Mouse (Mus musculus) forebrain, embryonic 12.5 days (tissue): ENCODE results near the gene Ccdc24. TPM values are rescaled to one million over a fixed set of nuclear protein-coding genes. Genes with fewer than 3 reads are reported as not detected.
A peak's percentile ranks its signal among the peaks of the same experiment; 100 is the strongest.

ENCODE experiments used
- ATAC-seq: fragments of 200-750 bp; cut with Nextera tagmentation; 2 replicates; pipeline ENCODE4 v1.8.0; 2017; ENCODE audit warnings: moderate TSS enrichment; ENCODE audit not compliant: low FRiP score
- H3K27ac ChIP-seq: fragments of 300-500 bp; sonication (generic); 2 replicates; pipeline ENCODE4 v1.5.1; 2016; ENCODE audit warnings: mild to moderate bottlenecking
- H3K27me3 ChIP-seq: fragments of 300-500 bp; sonication (generic); 2 replicates; pipeline ENCODE4 v1.6.1; 2016; ENCODE audit warnings: mild to moderate bottlenecking
- H3K36me3 ChIP-seq: fragments of 300-500 bp; sonication (generic); replicated peaks from 2 replicates; pipeline ENCODE4 v1.6.1; 2016; ENCODE audit warnings: mild to moderate bottlenecking
- H3K4me1 ChIP-seq: fragments of 300-500 bp; sonication (generic); 2 replicates; pipeline ENCODE4 v1.6.1; 2016
- H3K4me2 ChIP-seq: fragments of 300-500 bp; sonication (generic); 2 replicates; pipeline ENCODE4 v1.6.1; 2016; ENCODE audit warnings: mild to moderate bottlenecking, moderate library complexity
- H3K4me3 ChIP-seq: fragments of 300-500 bp; sonication (generic); replicated peaks from 2 replicates; pipeline ENCODE4 v1.5.1; 2016; ENCODE audit warnings: mild to moderate bottlenecking
- H3K9ac ChIP-seq: fragments of 300-500 bp; sonication (generic); 2 replicates; pipeline ENCODE4 v1.6.1; 2016; ENCODE audit warnings: mild to moderate bottlenecking
- H3K9me3 ChIP-seq: fragments of 300-500 bp; sonication (generic); 2 replicates; pipeline ENCODE4 v1.6.1; 2016
- WGBS: fragments of 180-500 bp; shearing (Covaris S2); methylation state at CpG from one replicate; pipeline ENCODE4 v1.1.7; 2016; 5-methylcytosine and 5-hydroxymethylcytosine counted together
- polyA plus RNA-seq: library from polyadenylated mRNA; unstranded; fragments of >200 nt; fragmentation: Nextera tagmentation; extraction: Ambion mirVana; gene quantifications from 2 replicates; pipeline ENCODE4 v1.2.1, GENCODE M21; 2016

Gene Ccdc24
- polyA plus RNA-seq, 1 experiment from 2014 or later, result 2.1 TPM

- peak overlapping the region; percentile 95 for H3K4me2 ChIP-seq
Observed at GRCm38 (mm10) chr4:117834845-117835530, 37.4 kb downstream of the Ccdc24 start.

DNA sequence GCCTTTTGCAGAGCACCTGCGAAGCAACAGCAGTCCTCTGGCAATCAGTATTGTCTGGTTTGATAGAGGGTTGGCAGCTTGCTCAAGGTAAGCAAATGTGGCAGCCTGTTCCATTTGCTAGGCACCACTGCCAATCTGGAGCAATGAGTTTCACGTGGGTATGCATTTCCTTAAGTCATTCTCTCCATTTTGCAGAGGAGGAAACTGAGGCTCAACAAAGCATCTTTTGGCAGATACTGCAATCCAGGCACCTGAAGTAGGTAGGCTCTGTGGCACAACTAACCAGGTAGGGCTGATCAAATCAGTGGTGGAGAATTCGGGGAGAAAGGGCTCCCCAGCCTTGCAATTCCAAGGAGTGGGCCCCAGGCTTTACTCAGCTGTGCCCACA lies 37.9 kb downstream of the Ccdc24 start, which contains the start of gene Slc6a9:
Slc6a9 (plus strand) TSS at position 50 of the 388 bp plus-strand sequence.
- Histone ChIP-seq H3K9ac (peak within 1 kb of the TSS; percentile 68), H3K36me3 (no peaks in the 10 kb centered on the region), H3K4me3 (peak within 1 kb of the TSS; percentile 80), H3K27ac (peak within 1 kb of the TSS; percentile 81), H3K4me1 (peaks cover 19% of the 10 kb centered on the region), H3K27me3 (peaks cover 23% of the 10 kb centered on the region), H3K9me3 (no peaks in the 10 kb centered on the region), H3K4me2 (peak within 1 kb of the TSS; percentile 95)
- 21% methylated on average over 3 of the region's 3 CpGs for WGBS
- ATAC-seq, result no peak

More at GRCm38 (mm10) chr4:117834845-117835530, 37.4 kb downstream of the Ccdc24 start:
- 1% methylated on average over 35 of the region's 36 CpGs for WGBS
- Histone ChIP-seq H3K36me3 (no peaks in the 10 kb centered on the region), H3K9ac (peak overlapping the region; percentile 68), H3K27me3 (peaks cover 22% of the 10 kb centered on the region), H3K4me1 (peaks cover 15% of the 10 kb centered on the region), H3K4me3 (peak overlapping the region; percentile 80), H3K27ac (peak overlapping the region; percentile 81), H3K9me3 (no peaks in the 10 kb centered on the region)
- ATAC-seq, result peak; percentile 58

- Histone ChIP-seq H3K9me3 (no peaks in the 10 kb centered on the region), H3K4me1 (peaks cover 19% of the 10 kb centered on the region), H3K9ac (no peak overlapping the region), H3K4me2 (no peak overlapping the region), H3K4me3 (no peak overlapping the region), H3K27ac (no peak overlapping the region), H3K27me3 (peaks cover 23% of the 10 kb centered on the region), H3K36me3 (no peaks in the 10 kb centered on the region)
- WGBS, result 87% methylated on average over 9 of the region's 9 CpGs
- no peak for ATAC-seq
Observed at GRCm38 (mm10) chr4:117831920-117832691, 40.3 kb downstream of the Ccdc24 start.

GRCm38 (mm10) chr4:117831499-117831898 lies 40.9 kb downstream of the Ccdc24 start:
- H3K27me3 ChIP-seq, result peaks cover 23% of the 10 kb centered on the region
- no peaks in the 10 kb centered on the region for H3K9me3 ChIP-seq
- no peaks in the 10 kb centered on the region for H3K36me3 ChIP-seq
- H3K4me2 ChIP-seq, result no peak overlapping the region
- 75% methylated on average over 2 of the region's 2 CpGs for WGBS
- H3K4me1 ChIP-seq, result peaks cover 17% of the 10 kb centered on the region
- no peak for ATAC-seq
- no peak overlapping the region for H3K4me3 ChIP-seq
- H3K9ac ChIP-seq, result no peak overlapping the region
- H3K27ac ChIP-seq, result no peak overlapping the region

DNA sequence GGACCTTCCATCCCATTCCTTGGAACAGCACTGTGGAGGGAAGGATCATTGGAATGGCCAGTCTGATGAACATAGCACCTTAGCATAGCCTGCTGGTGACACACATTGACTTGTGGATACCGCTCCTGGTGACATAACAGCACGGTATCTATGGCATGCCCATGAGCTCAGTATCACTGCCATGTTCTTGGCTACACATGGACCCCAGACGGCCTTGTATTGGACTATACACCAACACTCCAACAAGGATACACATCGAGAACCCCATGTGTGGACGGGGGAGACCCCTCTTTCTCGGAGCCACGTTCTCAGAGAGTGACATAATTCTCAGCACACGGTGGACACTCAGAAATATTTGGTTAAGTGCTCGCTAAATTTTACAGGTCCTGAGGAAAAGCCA lies 41.6 kb downstream of the Ccdc24 start:
- 93% methylated on average over 9 of the region's 9 CpGs for WGBS
- no peak for ATAC-seq
- H3K4me1 ChIP-seq, result peaks cover 17% of the 10 kb centered on the region
- peaks cover 23% of the 10 kb centered on the region for H3K27me3 ChIP-seq
- H3K4me3 ChIP-seq, result no peak overlapping the region
- H3K9ac ChIP-seq, result no peak overlapping the region
- no peaks in the 10 kb centered on the region for H3K9me3 ChIP-seq
- no peak overlapping the region for H3K27ac ChIP-seq
- no peaks in the 10 kb centered on the region for H3K36me3 ChIP-seq
- no peak overlapping the region for H3K4me2 ChIP-seq

DNA sequence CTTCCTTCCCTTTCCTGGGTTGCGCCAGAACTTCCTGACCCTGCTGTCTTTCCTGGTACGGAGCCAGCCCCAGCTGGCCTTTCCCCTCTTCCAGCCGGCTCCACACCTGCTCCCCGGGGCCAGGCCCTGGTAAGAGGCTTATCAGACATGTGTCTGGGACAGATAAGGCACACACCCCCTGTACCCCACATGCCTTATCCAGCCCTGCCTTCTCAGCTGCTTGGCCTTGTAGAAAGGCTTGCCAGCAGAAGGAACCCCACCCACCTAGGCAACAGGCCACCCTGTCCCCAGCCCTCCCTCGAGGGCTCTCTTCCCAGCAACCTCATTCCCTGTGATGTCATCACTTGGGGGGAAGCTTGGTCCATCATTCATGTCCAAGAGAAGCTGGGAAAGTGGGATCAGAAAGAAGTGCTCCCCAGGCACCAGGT lies 42.2 kb downstream of the Ccdc24 start:
- Histone ChIP-seq H3K4me3 (no peak overlapping the region), H3K9ac (no peak overlapping the region), H3K27me3 (peaks cover 23% of the 10 kb centered on the region), H3K9me3 (no peaks in the 10 kb centered on the region), H3K4me1 (peaks cover 17% of the 10 kb centered on the region), H3K4me2 (peak overlapping the region; percentile 21), H3K27ac (no peak overlapping the region), H3K36me3 (no peaks in the 10 kb centered on the region)
- no peak; the same call in 1 of the 2 replicates for ATAC-seq
- WGBS, result 16% methylated on average over 5 of the region's 5 CpGs

DNA sequence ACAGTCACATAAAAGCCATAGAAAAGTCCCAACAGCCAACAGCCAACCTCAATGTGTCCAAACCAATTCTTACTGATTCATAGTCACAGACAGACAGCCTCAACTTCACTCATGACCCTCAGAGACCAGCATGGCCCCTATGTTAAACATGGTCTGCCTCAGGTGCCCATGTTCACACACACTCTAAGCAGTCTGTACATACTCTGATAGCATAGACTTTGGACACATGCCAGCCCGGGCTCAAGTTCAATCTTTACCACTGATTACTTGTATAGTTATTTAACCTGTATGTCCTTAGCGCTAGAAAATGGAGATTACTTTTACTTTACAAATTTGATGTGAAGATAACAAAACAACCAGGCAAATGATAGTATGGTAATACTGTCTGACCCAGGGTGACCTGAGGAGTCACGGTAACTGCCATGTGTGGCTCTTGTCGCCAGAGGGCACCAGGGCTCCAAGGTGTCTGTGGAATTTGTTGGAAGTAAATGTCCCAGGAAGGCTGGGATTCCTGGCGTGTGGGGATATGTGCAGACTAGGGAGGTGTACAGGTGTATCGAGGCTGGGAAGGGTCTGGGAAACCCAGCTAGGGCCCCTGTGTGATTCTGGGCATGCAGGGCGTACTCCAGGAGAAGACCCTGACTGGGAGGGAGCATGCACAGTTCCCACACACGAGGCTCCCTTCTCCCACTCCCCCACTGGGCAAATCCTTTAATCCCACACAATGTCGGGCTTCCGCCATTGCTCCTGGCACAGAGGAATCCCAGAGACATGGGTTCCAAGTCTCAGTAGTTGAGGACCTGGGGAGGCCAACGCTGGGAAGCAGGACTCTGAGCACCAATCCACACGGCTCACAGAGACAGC lies 42.9 kb downstream of the Ccdc24 start:
- Histone ChIP-seq H3K27me3 (peaks cover 20% of the 10 kb centered on the region), H3K36me3 (no peaks in the 10 kb centered on the region), H3K4me2 (peak overlapping the region; percentile 21), H3K4me1 (peaks cover 13% of the 10 kb centered on the region), H3K9me3 (no peaks in the 10 kb centered on the region), H3K9ac (no peak overlapping the region), H3K4me3 (no peak overlapping the region), H3K27ac (no peak overlapping the region)
- 9% methylated on average over 12 of the region's 12 CpGs for WGBS
- peak; percentile 20; the same call in 1 of the 2 replicates for ATAC-seq

DNA sequence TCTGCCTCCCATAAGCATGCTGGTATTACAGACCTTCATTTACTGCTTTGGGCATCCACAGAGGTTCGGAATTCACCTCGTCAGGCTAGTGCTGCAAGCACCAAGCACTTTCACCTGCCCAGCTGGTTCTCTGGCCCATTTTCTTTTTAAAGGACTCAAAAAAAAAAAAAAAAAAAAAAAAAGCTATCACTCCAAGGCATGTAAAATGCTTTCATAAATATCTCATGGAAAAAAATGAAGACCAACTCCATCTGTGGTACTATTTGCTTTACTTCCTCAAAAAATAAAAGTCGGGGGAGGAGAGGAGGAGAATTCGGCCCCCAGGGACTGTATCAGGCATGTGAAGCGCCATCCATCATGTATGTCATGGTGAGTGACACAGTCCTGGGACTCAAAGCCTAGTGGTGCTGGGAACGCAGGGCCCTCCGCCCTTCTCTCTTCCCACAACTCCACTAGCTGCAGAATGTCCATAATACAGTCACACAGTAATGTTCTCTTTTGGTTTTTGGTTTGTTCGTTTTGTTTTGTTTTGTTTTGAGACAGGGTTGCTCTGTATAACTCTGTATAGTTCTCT lies 43.7 kb downstream of the Ccdc24 start:
- WGBS, result 81% methylated on average over 8 of the region's 8 CpGs
- ATAC-seq, result no peak

GRCm38 (mm10) chr4:117818032-117818431 lies 54.3 kb downstream of the Ccdc24 start:
- H3K9me3 ChIP-seq, result no peaks in the 10 kb centered on the region
- H3K27me3 ChIP-seq, result no peaks in the 10 kb centered on the region
- no peaks in the 10 kb centered on the region for H3K36me3 ChIP-seq
- WGBS, result 93% methylated on average over 10 of the region's 10 CpGs
- H3K4me2 ChIP-seq, result no peak overlapping the region
- no peak overlapping the region for H3K4me3 ChIP-seq
- no peak for ATAC-seq
- no peak overlapping the region for H3K27ac ChIP-seq
- H3K4me1 ChIP-seq, result peaks cover 4% of the 10 kb centered on the region; the same call in 1 of the 2 replicates
- no peak overlapping the region for H3K9ac ChIP-seq

More for the DNA sequence above, 43.7 kb downstream of the Ccdc24 start:
- H3K27ac ChIP-seq, result no peak overlapping the region
- peaks cover 8% of the 10 kb centered on the region for H3K4me1 ChIP-seq
- H3K9me3 ChIP-seq, result no peaks in the 10 kb centered on the region
- peaks cover 12% of the 10 kb centered on the region for H3K27me3 ChIP-seq
- H3K4me2 ChIP-seq, result no peak overlapping the region
- H3K9ac ChIP-seq, result no peak overlapping the region
- no peaks in the 10 kb centered on the region for H3K36me3 ChIP-seq
- H3K4me3 ChIP-seq, result no peak overlapping the region

GRCm38 (mm10) chr4:117816776-117817175 lies 55.6 kb downstream of the Ccdc24 start:
- Histone ChIP-seq H3K27ac (no peak overlapping the region), H3K27me3 (no peaks in the 10 kb centered on the region), H3K4me1 (peaks cover 4% of the 10 kb centered on the region; the same call in 1 of the 2 replicates), H3K4me3 (no peak overlapping the region), H3K4me2 (no peak overlapping the region), H3K36me3 (no peaks in the 10 kb centered on the region), H3K9me3 (no peaks in the 10 kb centered on the region), H3K9ac (no peak overlapping the region)
- no peak for ATAC-seq
- WGBS, result 81% methylated on average over 5 of the region's 5 CpGs
